Mouse (Mus musculus): Measurements from ENCODE around the gene Sumf2.

DNA sequence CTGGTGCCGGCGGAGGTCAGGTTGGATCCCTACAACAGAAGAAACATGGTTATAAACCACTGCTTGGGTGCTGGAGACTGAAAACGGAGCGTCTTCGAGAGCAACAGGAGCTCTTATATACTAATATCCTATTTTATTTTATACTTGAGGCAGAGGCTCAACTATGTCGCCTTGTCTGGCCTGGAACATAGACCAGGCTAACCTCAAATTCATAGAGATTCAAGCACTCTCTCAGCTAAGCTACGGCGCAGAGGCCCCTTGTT is 703 bp downstream of the Sumf2 start:
- TF ChIP-seq POLR2A (IDR thresholded peaks at IDR 0.05; ENCODE audit: low read depth, low read length) (no peak), CTCF (IDR thresholded peaks at IDR 0.05; ENCODE audit: borderline replicate concordance, insufficient read depth, low read length) (no peak)

Data from embryonic fibroblast, embryonic 13.5 days (primary cell).